Mouse (Mus musculus) kidney, postnatal 10 days (tissue): ENCODE data around the gene Sh3d21.
"Not testable (repeated sequence)": the region's sequence is repeated elsewhere in the genome, so short reads cannot be mapped to it uniquely, and the experiment has no call there.

ENCODE experiments used
- DNase-seq: peaks from one replicate; pipeline ENCODE4 v3.0.0; 2021; ENCODE audit warnings: mixed read lengths

Sh3d21 gene

GRCm38 (mm10) chr4:126163067-126163659 is at the start of gene Sh3d21:
Gene Sh3d21 (minus strand): TSS chr4:126163491.
- peak; percentile 61 for DNase-seq

- DNase-seq = no peak
These were observed 43.8 kb upstream of the Sh3d21 start for GRCm38 (mm10) chr4:126207081-126207480.

DNA sequence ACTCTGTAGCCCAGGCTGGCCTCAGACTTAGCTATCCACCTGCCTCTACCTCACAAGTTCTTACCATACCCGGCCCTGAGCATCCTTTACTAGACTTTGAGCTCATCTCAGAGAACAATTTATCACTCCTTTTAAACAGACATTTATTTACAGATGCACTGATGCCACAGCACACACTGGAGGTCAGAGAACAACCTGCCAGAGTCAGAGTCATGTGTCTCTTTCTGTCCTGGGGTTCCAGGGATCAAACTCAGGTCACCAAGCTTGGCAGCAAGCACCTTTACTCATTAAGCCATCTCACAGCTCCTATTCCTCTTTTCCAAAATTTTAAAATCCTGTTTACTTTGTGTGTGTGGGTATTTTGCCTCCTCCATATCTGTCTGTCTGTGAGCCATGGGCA is 42.1 kb upstream of the Sh3d21 start:
- no peak for DNase-seq

- DNase-seq = no peak
These were observed 41.5 kb upstream of the Sh3d21 start for GRCm38 (mm10) chr4:126204661-126205230.

GRCm38 (mm10) chr4:126204016-126204415 is 40.7 kb upstream of the Sh3d21 start:
- no peak for DNase-seq

GRCm38 (mm10) chr4:126203336-126203895 is 40.1 kb upstream of the Sh3d21 start:
- no peak for DNase-seq

GRCm38 (mm10) chr4:126202303-126203181 is 39.3 kb upstream of the Sh3d21 start, which contains the start of gene Thrap3:
Gene Thrap3 (minus strand): TSS chr4:126202760.
- DNase-seq = peak; percentile 100

DNA sequence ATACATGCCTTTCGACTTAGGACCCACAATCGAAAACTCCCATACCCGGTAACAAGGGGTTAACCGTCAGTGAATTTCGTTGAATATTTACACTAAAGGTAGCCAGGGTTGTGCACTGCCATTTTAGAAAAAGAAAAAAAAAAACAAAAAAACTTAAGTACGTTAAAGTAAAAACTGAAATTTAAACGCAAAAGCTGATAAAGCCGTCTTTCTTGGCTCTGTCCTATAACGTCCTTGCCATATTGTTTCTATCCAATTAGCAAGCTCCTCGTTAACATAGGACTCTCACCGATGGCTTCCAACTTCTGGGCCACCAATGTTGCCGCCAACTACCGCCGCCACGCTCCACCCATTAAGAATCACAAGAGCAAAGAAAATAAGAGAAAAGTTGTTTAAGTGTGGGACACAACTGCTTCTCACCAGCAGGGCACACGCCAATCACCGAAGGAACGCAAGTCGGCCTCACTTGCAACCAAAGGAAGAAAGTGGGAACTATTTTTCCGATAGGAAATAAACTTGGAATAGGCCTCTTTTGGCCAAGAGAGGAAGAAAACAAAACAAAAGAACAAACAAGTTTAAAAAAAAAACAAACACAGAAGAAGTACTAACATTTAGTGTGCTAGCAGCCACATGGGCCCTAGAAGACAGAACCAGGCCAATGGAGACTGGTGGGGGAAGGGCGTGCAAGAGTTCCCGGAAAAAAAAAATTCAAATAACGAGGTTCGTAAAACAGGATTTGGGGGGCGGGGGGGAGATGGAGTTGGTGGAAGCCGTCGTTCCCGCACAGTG is 38.4 kb upstream of the Sh3d21 start:
- peak; percentile 61 for DNase-seq

GRCm38 (mm10) chr4:126200656-126201055 is 37.4 kb upstream of the Sh3d21 start:
- no peak for DNase-seq

- no peak for DNase-seq
These were observed 36.7 kb upstream of the Sh3d21 start for GRCm38 (mm10) chr4:126200036-126200435.

DNA sequence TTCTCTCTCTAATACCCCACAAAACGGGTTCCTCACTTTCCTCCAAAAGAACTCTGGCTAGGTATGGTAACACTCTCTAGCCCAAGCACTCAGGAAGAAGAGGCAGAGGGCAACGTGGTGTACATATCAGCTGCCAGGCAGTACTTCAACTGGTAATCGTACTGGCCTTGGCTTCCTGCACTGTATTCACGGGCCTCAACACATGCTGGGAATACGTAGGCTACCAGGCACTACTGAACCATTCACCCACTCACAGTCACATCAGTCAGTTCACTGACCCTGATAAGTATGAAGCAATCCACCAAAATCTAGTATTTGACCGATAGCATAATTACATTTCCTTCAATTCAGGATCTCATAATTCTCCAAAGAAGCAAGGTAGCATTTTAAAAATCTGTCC is 36.3 kb upstream of the Sh3d21 start:
- no peak for DNase-seq

- no peak for DNase-seq
These were observed 34.2 kb upstream of the Sh3d21 start for GRCm38 (mm10) chr4:126197485-126197884.

DNA sequence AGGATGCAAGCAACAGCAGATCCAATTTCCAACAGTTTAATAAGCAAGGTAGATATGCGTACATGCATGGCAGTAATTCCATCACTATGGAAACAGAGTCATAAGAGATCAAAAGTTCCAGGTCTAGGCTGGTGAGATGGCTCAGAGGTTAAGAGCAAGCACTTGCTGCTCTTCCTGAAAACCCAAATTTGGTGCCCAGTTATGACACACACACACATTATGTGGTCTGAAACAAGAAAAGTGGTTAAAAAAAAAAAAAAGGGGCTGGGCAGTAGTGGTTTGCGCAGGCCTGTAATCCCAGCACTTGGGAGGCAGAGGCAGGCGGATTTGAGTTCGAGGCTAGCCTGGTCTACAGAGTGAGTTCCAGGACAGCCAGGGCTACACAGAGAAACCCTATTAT is 31.6 kb upstream of the Sh3d21 start:
- DNase-seq = no peak

- no peak for DNase-seq
These were observed 30.9 kb upstream of the Sh3d21 start for GRCm38 (mm10) chr4:126194216-126194615.

GRCm38 (mm10) chr4:126190636-126191035 is 27.3 kb upstream of the Sh3d21 start:
- DNase-seq = no peak

- no peak for DNase-seq
These were observed 23.8 kb upstream of the Sh3d21 start for GRCm38 (mm10) chr4:126187096-126187495.

GRCm38 (mm10) chr4:126183034-126183433 is 19.7 kb upstream of the Sh3d21 start:
- DNase-seq = no peak

DNA sequence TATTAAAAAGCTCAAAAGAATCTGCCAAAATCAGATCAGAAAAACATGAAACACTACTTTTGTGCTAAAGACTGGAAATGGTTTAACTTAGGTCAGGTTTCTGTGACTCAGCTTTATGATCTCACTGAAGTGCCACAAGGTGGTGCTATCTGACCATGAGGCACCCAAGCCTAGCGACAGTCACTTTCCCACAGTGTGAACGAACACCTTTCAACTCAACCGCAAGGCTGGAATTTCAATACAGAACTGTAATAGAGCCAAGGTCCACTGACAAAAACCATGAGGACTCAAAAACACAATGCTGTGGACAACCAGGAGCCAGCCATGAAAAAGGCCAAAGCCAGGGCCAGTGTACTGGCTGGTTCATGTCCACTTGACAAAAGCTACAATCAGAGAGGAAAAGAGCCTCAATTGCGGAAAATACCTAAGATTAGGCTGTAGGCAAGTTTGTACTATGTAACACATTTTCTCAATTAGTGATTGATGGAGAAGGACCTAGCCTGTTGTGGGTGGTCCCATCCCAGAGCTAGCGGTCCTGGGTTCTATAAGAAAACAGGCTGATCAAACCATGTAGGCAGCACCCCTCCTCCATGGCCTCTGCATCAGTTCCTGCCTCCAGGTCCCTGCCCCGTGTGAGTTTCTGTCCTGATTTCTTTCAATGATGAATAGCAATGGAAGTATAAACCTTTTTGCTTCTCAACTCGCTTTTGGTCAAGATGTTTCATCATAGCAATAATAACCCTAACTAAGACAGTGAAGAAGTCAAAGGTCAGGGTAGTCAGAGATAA is 18.1 kb upstream of the Sh3d21 start:
- peak; percentile 71 for DNase-seq

DNA sequence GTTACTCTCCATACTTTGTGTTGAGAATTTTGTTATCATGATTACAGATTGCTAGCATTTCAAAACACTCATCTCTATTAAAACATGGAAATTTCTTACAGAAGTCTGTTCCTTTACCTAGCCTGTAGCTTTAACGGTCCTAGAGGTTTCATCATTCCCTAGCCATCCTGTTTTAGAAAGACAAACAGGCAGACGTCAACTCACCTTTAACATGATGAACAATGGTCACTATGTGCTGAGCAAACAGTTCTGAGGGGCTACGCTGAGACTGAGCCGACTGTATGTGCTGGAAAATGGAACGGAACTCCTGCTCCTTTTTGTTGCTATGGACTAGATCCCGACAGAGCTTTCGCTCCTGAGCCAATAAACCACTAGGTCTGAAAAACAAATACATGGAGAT is 12.7 kb upstream of the Sh3d21 start:
- not testable (repeated sequence) for DNase-seq

DNA sequence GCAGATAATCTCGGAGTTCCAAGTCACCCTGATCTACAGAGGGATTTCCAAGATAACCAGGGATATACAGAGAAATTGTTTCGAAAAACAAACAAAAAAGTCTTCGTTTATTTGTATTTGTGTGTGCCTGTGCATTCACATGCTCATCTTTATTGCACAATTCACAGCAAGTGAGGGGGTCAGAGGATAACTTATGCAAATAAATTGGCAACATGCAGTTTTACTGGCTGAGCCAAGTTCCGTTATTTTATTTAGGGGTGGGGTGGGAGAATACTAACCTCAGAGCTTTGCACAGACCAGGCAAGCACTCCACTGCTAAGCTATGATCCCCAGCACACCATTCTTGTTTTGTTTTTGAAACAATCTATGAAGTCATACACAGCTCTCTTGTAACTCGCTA is 10.5 kb upstream of the Sh3d21 start:
- DNase-seq = no peak

DNA sequence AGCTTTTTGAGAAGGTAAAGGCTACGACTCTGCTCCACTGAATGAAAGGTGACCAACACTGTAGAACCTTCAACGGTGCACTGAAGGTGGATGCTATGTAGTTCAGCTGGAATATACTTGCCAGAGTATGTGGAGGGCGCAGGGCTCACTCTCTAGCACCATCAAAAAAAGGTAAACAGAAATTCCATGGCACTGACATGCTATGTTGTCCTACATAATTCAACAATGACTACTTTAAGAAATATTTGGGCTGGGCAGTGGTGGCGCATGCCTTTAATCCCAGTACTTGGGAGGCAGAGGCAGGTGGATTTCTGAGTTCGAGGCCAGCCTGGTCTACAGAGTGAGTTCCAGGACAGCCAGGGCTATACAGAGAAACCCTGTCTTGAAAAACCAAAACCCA is 7.4 kb upstream of the Sh3d21 start:
- not testable (repeated sequence) for DNase-seq

DNA sequence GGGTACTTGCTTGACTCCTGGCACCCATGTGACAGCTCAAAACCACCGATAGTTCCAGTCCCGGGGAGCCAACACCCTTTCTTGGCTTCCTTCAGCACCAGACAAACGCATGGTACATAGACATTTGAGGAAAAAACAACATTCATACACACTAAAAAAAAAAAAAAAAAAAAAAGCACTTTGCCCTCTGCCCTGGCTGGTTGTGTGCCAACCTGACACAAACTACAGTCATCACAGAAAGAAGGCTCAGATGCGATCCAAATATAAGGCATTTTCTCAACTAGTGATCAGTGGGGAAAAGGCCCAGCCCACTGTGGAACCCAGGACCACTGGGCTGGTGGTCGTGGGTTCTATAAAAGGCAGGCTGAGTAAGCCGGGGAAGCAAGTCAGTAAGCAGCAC is 5.6 kb upstream of the Sh3d21 start:
- no peak for DNase-seq
